Mouse (Mus musculus): ENCODE data around the gene Pofut2. TPM values are rescaled to one million over a fixed set of nuclear protein-coding genes. Genes with fewer than 3 reads are reported as not detected.

Gene Pofut2
- polyA plus RNA-seq, 1 experiment from 2014 or later = 58.8 TPM

DNA sequence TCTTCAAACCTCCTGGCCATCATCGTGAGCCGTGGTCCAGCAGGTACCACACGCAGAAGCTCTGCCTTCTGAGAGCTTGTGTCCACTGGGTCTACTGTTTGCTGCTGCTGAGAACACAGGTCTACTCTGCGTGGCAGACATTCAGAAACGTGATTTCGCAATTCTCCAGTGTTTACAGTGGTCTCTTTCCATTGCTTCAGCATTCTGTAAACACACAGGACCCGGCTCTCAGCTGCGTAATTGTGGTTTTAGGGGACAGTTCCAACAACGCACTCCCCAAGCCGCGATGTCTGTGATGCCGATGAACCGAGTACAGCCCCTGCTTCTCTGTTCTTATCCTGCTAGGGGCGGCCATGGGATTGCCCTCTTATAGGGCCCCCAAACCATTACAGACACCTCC lies 16.1 kb upstream of the Pofut2 start:
- H3K27ac ChIP-seq (ENCODE audit: low read depth, low read length) = no peak overlapping the region
- ATAC-seq = no peak
- H3K4me1 ChIP-seq (ENCODE audit: control insufficient read depth, insufficient read depth, low read depth, low read length) = no peaks in the 10 kb centered on the region

DNA sequence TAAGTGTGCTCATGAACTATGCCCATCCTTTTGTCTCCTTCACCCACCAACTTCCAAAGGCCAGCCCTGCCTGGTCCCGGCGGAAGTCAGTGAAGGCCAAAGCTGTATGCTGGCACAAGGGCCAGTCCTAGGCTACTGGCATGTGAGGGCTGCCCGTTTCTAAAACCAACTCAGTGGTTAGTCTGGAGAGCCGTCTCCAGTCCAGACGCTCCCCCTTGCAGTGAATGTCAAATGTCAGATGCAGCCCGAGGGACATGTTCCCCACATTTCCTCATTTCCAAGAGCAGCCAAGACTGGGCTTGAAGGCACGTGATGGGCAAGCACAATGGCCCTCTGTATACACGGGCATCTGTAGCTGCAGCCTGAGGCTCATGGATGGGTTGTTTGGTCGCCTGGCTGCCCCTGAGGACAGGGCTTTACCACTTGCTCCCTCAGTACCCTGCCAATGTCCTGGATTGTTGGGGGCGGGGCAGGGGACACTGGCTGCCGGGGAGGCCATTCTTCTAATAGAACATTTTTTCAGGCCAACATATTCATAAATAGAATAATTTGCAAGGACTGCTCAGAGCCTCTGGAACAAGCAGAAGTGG lies 15.4 kb upstream of the Pofut2 start:
- H3K4me3 ChIP-seq (ENCODE audit: low read length) = no peak overlapping the region

More for the DNA sequence above, 16.1 kb upstream of the Pofut2 start:
- Histone ChIP-seq H3K36me3 (ENCODE audit: control insufficient read depth, insufficient read depth, low read length) (no peaks in the 10 kb centered on the region), H3K9me3 (ENCODE audit: control insufficient read depth, low read length) (no peaks in the 10 kb centered on the region), H3K27me3 (replicated peaks; ENCODE audit: control insufficient read depth, insufficient read depth, low read length) (no peaks in the 10 kb centered on the region), H3K4me2 (ENCODE audit: low read length) (no peak overlapping the region), H3K9ac (ENCODE audit: low read depth, low read length) (no peak overlapping the region), H3K4me3 (ENCODE audit: low read length) (no peak overlapping the region)
- 90% methylated on average over 14 of the region's 14 CpGs for whole genome bisulfite sequencing

DNA sequence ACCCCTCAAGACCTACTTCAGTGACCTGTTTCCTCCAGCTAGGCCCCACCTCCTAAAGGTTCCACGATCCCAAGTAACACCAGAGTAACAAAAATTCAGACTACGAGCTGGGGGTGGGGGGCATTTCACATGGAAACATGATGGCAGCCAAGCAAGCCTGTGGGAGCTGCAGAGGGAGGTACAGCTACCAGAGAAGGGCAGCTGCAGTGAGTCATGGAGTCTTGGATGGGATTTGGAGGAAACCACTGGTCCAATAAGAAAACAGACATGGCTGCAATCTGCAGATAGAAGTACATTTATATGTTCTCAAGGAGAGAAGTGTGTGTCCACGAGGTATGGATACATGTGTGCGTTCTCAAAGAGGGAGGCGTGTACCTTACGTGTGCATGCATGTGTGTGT lies 14.2 kb upstream of the Pofut2 start:
- Histone ChIP-seq H3K36me3 (ENCODE audit: control insufficient read depth, insufficient read depth, low read length) (no peaks in the 10 kb centered on the region), H3K9me3 (ENCODE audit: control insufficient read depth, low read length) (no peaks in the 10 kb centered on the region), H3K4me3 (ENCODE audit: low read length) (no peak overlapping the region), H3K27me3 (replicated peaks; ENCODE audit: control insufficient read depth, insufficient read depth, low read length) (no peaks in the 10 kb centered on the region), H3K4me2 (ENCODE audit: low read length) (no peak overlapping the region), H3K4me1 (ENCODE audit: control insufficient read depth, insufficient read depth, low read depth, low read length) (no peaks in the 10 kb centered on the region), H3K27ac (ENCODE audit: low read depth, low read length) (no peak overlapping the region), H3K9ac (ENCODE audit: low read depth, low read length) (no peak overlapping the region)
- 90% methylated on average over 6 of the region's 6 CpGs for WGBS
- ATAC-seq = no peak

More for the DNA sequence above, 15.4 kb upstream of the Pofut2 start:
- no peak overlapping the region for H3K27ac ChIP-seq (ENCODE audit: low read depth, low read length)
- H3K9me3 ChIP-seq (ENCODE audit: control insufficient read depth, low read length) = no peaks in the 10 kb centered on the region
- no peaks in the 10 kb centered on the region for H3K36me3 ChIP-seq (ENCODE audit: control insufficient read depth, insufficient read depth, low read length)
- no peaks in the 10 kb centered on the region for H3K4me1 ChIP-seq (ENCODE audit: control insufficient read depth, insufficient read depth, low read depth, low read length)
- H3K4me2 ChIP-seq (ENCODE audit: low read length) = no peak overlapping the region
- H3K9ac ChIP-seq (ENCODE audit: low read depth, low read length) = no peak overlapping the region
- peak; percentile 84 for ATAC-seq
- H3K27me3 ChIP-seq (replicated peaks; ENCODE audit: control insufficient read depth, insufficient read depth, low read length) = no peaks in the 10 kb centered on the region
- WGBS = 67% methylated on average over 11 of the region's 11 CpGs

DNA sequence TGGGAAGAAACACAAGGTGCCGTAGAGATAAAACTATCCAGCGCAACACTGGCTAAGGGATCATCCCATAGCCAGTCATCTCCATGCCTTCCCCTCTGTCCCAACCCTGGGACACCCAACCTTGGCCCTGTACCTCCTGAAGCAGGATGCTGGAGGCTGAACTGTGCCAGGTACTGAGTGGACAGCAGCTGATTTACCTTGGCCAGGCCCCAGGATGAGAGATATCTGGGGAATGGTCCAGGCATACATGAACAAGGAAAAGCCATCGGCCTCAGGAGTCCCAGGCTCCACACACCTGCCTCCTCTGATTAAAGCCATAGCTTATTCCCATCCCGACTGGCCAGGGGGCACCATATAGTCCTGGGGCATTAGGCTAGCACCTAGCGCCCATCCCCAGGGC lies 12.0 kb upstream of the Pofut2 start:
- no peak for ATAC-seq
- Histone ChIP-seq H3K4me1 (ENCODE audit: control insufficient read depth, insufficient read depth, low read depth, low read length) (peaks cover 4% of the 10 kb centered on the region), H3K4me3 (ENCODE audit: low read length) (no peak overlapping the region), H3K27me3 (replicated peaks; ENCODE audit: control insufficient read depth, insufficient read depth, low read length) (no peaks in the 10 kb centered on the region), H3K9me3 (ENCODE audit: control insufficient read depth, low read length) (no peaks in the 10 kb centered on the region), H3K9ac (ENCODE audit: low read depth, low read length) (no peak overlapping the region), H3K4me2 (ENCODE audit: low read length) (no peak overlapping the region), H3K36me3 (ENCODE audit: control insufficient read depth, insufficient read depth, low read length) (no peaks in the 10 kb centered on the region), H3K27ac (ENCODE audit: low read depth, low read length) (no peak overlapping the region)
- 89% methylated on average over 5 of the region's 5 CpGs for WGBS

DNA sequence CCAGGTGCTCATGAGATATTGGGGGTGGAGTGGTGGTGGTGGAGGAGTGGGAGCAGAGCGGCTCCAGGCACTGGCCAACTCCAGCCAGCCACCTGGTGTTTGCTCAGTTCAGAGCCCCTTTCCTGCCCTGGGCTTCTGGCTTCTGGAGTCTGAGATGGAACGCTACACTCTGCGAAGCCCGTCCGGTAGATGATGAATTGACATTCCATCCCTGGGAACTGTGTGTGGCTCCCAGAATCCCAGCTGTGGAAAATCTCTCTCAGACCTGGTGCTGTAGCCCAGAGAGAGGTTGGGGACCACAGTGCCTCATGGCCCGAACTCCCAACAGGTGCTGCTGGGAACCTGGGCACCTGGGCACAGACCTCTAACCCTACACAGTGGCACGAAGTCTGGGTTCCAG lies 11.3 kb upstream of the Pofut2 start:
- peaks cover 10% of the 10 kb centered on the region for H3K4me1 ChIP-seq (ENCODE audit: control insufficient read depth, insufficient read depth, low read depth, low read length)
- WGBS = 73% methylated on average over 7 of the region's 7 CpGs
- H3K9ac ChIP-seq (ENCODE audit: low read depth, low read length) = no peak overlapping the region
- H3K4me2 ChIP-seq (ENCODE audit: low read length) = no peak overlapping the region
- H3K4me3 ChIP-seq (ENCODE audit: low read length) = no peak overlapping the region
- H3K27ac ChIP-seq (ENCODE audit: low read depth, low read length) = no peak overlapping the region
- ATAC-seq = no peak
- no peaks in the 10 kb centered on the region for H3K27me3 ChIP-seq (replicated peaks; ENCODE audit: control insufficient read depth, insufficient read depth, low read length)
- H3K36me3 ChIP-seq (ENCODE audit: control insufficient read depth, insufficient read depth, low read length) = no peaks in the 10 kb centered on the region
- no peaks in the 10 kb centered on the region for H3K9me3 ChIP-seq (ENCODE audit: control insufficient read depth, low read length)

DNA sequence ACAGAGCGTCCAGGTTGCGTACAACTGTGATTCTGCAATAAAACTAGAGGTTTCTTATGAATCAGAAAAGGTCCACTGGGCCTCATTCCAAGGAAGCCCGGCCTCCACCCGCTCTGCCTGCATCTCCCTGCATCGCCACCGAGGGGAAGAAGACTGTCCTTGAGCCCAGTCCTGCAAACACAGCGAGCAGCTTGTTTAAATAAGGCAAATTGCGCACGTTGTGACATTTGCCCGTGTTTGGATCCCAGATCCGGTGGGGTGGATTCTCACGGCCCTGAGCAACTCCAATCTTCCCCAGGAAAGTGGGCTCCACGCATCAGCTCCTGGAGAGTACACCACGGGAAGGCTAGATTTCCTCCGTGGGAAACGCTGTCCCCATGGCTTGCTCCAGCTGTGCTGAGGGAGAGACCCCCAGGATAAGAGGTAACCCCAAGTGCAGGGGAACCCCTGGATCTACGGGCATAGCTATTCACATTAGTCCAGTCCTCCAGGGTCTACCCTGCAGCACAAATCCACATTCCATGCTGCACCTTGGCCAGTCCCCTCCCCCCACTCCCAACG lies 7.7 kb upstream of the Pofut2 start:
- H3K27me3 ChIP-seq (replicated peaks; ENCODE audit: control insufficient read depth, insufficient read depth, low read length) = no peaks in the 10 kb centered on the region
- no peak overlapping the region for H3K4me3 ChIP-seq (ENCODE audit: low read length)
- H3K4me1 ChIP-seq (ENCODE audit: control insufficient read depth, insufficient read depth, low read depth, low read length) = peaks cover 13% of the 10 kb centered on the region
- no peaks in the 10 kb centered on the region for H3K36me3 ChIP-seq (ENCODE audit: control insufficient read depth, insufficient read depth, low read length)
- H3K27ac ChIP-seq (ENCODE audit: low read depth, low read length) = no peak overlapping the region; the same call in 1 of the 2 replicates
- no peak for ATAC-seq
- 60% methylated on average over 18 of the region's 18 CpGs for WGBS
- peak overlapping the region; percentile 13; the same call in 1 of the 2 replicates for H3K9ac ChIP-seq (ENCODE audit: low read depth, low read length)
- H3K4me2 ChIP-seq (ENCODE audit: low read length) = no peak overlapping the region
- no peaks in the 10 kb centered on the region for H3K9me3 ChIP-seq (ENCODE audit: control insufficient read depth, low read length)

DNA sequence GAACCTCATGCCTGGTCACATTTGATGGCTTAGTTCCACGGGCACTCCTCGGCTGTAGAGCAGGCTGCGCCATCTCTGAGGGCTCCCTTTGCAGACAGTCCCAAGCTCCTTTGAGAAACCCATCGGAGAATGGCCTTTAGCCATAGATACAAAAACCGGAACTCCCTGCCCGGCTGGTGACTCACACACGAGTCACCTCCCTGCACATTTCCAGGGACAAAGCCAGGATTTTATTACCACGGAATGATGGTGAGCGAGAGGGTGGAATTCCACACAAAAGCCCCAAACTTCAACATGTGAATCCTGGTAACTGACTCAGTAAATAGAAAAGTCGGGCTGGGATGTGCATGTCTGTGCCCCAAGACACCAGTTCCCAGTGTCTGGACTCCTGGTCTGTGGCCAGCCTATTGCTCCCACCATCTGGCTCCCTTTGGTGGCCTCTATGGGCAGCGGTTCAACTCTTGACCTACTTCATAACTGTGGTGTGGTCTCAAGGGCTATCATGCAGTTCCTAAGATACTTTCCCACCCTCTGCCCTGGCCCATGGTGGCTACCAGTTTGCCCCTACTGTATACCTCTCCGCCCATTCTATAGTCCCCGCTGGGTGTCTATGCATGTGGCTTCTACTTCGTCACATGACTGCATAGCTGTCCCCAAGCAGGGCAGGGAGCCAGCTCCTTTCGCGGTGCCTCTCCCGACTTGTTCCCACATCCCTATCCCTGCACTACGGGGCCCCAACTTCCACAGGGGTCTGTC lies 7.1 kb upstream of the Pofut2 start:
- 65% methylated on average over 18 of the region's 18 CpGs for WGBS
- Histone ChIP-seq H3K27me3 (replicated peaks; ENCODE audit: control insufficient read depth, insufficient read depth, low read length) (no peaks in the 10 kb centered on the region), H3K4me3 (ENCODE audit: low read length) (no peak overlapping the region), H3K4me1 (ENCODE audit: control insufficient read depth, insufficient read depth, low read depth, low read length) (peaks cover 13% of the 10 kb centered on the region), H3K27ac (ENCODE audit: low read depth, low read length) (peak overlapping the region; percentile 34), H3K36me3 (ENCODE audit: control insufficient read depth, insufficient read depth, low read length) (no peaks in the 10 kb centered on the region), H3K9ac (ENCODE audit: low read depth, low read length) (no peak overlapping the region), H3K4me2 (ENCODE audit: low read length) (no peak overlapping the region), H3K9me3 (ENCODE audit: control insufficient read depth, low read length) (no peaks in the 10 kb centered on the region)
- no peak for ATAC-seq

DNA sequence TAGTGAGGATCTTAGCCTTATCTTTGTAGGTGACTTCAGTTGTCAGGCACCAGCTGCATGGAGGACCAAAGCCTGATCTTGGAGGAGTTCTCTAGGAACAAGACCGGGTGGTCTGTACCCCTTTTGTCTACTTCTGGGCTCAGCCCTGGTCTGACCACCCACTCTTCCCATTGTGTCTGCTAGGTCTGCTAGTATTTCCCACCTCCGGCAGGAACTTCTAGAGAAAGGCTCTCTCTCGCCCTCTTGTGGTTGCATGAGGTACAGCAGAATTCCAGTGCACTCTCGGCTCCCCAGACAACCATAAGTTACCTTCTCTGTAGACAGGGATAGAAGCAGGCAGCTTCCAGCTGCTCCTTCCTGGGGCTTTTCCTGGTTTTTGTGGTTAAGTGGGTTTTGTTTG lies 6.2 kb upstream of the Pofut2 start:
- ATAC-seq = peak; percentile 45
- Histone ChIP-seq H3K36me3 (ENCODE audit: control insufficient read depth, insufficient read depth, low read length) (no peaks in the 10 kb centered on the region), H3K4me1 (ENCODE audit: control insufficient read depth, insufficient read depth, low read depth, low read length) (peaks cover 13% of the 10 kb centered on the region), H3K4me3 (ENCODE audit: low read length) (no peak overlapping the region), H3K27me3 (replicated peaks; ENCODE audit: control insufficient read depth, insufficient read depth, low read length) (no peaks in the 10 kb centered on the region), H3K4me2 (ENCODE audit: low read length) (no peak overlapping the region), H3K9me3 (ENCODE audit: control insufficient read depth, low read length) (no peaks in the 10 kb centered on the region), H3K27ac (ENCODE audit: low read depth, low read length) (no peak overlapping the region), H3K9ac (ENCODE audit: low read depth, low read length) (no peak overlapping the region)
- 0% methylated on average over 4 of the region's 4 CpGs for WGBS

DNA sequence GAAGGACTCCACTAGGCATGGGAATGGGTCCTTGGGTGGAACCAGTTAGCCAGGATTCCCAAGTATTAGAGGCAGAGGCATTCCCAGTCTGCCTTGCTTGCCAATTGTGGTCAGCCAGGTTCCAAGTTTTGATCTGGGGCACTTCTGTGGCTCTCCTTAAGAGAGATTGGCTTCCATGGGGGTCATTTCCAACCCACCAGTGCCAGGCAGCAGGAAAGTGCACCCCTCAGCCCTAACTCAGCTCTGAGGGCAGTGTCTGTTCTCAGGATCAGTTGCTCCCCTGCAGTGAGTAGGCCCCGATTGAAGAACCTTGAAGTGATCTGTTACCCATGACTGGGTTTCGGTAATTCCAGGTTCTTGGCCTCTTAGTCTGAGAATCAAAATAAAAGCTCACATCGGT lies 3.8 kb upstream of the Pofut2 start:
- 57% methylated on average over 3 of the region's 3 CpGs for WGBS
- Histone ChIP-seq H3K27ac (ENCODE audit: low read depth, low read length) (no peak overlapping the region), H3K4me3 (ENCODE audit: low read length) (no peak overlapping the region), H3K4me2 (ENCODE audit: low read length) (no peak overlapping the region), H3K36me3 (ENCODE audit: control insufficient read depth, insufficient read depth, low read length) (no peaks in the 10 kb centered on the region), H3K9ac (ENCODE audit: low read depth, low read length) (no peak overlapping the region), H3K9me3 (ENCODE audit: control insufficient read depth, low read length) (no peaks in the 10 kb centered on the region), H3K27me3 (replicated peaks; ENCODE audit: control insufficient read depth, insufficient read depth, low read length) (no peaks in the 10 kb centered on the region), H3K4me1 (ENCODE audit: control insufficient read depth, insufficient read depth, low read depth, low read length) (peaks cover 19% of the 10 kb centered on the region)
- no peak for ATAC-seq
